Mouse (Mus musculus): ENCODE results near the gene Ncapg. TPM values are rescaled to one million over a fixed set of nuclear protein-coding genes. Genes with fewer than 3 reads are reported as not detected.

Gene Ncapg
- polyA plus RNA-seq, 1 experiment from 2014 or later = 47.8 TPM

DNA sequence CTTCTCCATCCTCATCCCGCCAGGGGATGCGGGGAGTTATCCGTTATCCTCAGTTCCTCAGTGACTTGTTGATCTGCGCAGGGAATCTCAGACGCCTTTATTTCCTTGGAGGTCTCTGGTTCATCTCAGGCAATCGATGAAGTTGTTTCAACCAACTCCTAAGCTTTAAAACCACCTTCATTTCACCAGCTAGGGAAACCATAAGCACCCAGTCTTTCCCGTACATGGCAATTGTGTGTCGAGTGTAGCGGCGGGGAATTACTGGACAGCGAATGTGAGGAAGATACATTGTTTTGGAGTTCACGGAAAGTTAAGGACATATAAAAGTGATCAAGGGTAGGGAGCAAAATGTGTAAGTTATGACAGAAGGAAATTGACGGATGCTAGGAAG, 556 bp downstream of the Ncapg start:
- WGBS = under 1% methylated on average over 13 of the region's 13 CpGs
- peak overlapping the region; percentile 91 for H3K27ac ChIP-seq
- peak overlapping the region; percentile 81 for H3K4me3 ChIP-seq
- no peaks in the 10 kb centered on the region for H3K9me3 ChIP-seq
- H3K36me3 ChIP-seq = peaks cover 12% of the 10 kb centered on the region
- peaks cover 3% of the 10 kb centered on the region; the same call in 1 of the 2 replicates for H3K4me1 ChIP-seq
- no peaks in the 10 kb centered on the region for H3K27me3 ChIP-seq (ENCODE audit: insufficient read depth, poor library complexity, severe bottlenecking)
- no peak for DNase-seq (ENCODE audit: low spot score)

- no peak for DNase-seq (ENCODE audit: low spot score)
- WGBS = 58% methylated on average over 5 of the region's 5 CpGs
- Histone ChIP-seq H3K9me3 (no peaks in the 10 kb centered on the region), H3K4me3 (peak overlapping the region; percentile 81), H3K36me3 (peaks cover 16% of the 10 kb centered on the region), H3K4me1 (peaks cover 3% of the 10 kb centered on the region; the same call in 1 of the 2 replicates), H3K27ac (no peak overlapping the region), H3K27me3 (ENCODE audit: insufficient read depth, poor library complexity, severe bottlenecking) (no peaks in the 10 kb centered on the region)
Measured at GRCm38 (mm10) chr5:45670894-45671494, 1.3 kb downstream of the Ncapg start.

DNA sequence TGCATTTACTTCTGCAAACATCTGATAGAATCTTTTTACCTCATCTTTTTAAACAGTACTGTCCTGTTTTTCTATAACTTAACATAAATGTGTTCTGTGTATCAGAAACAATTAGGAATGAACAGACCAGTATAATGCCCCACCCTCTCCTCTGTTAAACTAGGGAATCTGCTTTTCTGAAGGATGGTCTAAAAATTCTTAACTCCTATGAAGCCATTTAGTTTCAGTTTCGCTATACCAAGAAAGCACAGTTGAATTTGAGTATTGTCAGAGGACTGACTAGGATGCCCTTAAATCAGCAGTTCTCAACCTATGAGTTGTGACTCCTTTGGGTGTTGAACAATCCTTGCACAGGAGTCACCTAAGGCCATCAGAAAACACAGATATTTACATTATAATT, 5.3 kb downstream of the Ncapg start:
- no peak for DNase-seq (ENCODE audit: low spot score)
- no peaks in the 10 kb centered on the region for H3K4me1 ChIP-seq
- no peaks in the 10 kb centered on the region for H3K9me3 ChIP-seq
- H3K4me3 ChIP-seq = no peak overlapping the region
- H3K36me3 ChIP-seq = peaks cover 31% of the 10 kb centered on the region
- WGBS = 88% methylated on average over 1 of the region's 1 CpGs
- no peak overlapping the region for H3K27ac ChIP-seq
- H3K27me3 ChIP-seq (ENCODE audit: insufficient read depth, poor library complexity, severe bottlenecking) = no peaks in the 10 kb centered on the region

DNA sequence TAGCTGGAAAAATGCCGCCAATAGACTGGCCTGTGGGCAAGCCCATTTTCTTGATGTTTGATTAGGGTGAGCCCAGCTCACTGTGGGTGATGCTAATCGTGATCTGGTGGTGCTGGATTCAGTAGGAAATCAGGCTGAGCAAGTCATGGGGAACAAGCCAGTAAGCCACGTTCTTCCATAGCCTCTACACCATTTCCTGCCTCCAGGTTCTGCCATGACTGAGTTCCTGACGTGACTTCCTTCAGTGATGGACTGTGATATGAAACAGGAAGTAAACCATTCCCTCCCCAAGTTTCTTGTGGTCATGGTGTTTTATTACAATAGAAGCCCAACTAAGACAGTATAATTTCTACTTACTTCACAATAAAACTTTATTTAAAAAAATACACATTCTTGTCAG, 7.9 kb downstream of the Ncapg start:
- Histone ChIP-seq H3K9me3 (no peaks in the 10 kb centered on the region), H3K4me3 (no peak overlapping the region), H3K27ac (no peak overlapping the region), H3K4me1 (no peaks in the 10 kb centered on the region), H3K36me3 (peaks cover 45% of the 10 kb centered on the region), H3K27me3 (ENCODE audit: insufficient read depth, poor library complexity, severe bottlenecking) (no peaks in the 10 kb centered on the region)
- no peak for DNase-seq (ENCODE audit: low spot score)
- WGBS = 76% methylated on average over 4 of the region's 4 CpGs

- Histone ChIP-seq H3K27ac (no peak overlapping the region), H3K36me3 (peaks cover 54% of the 10 kb centered on the region), H3K4me3 (no peak overlapping the region), H3K27me3 (ENCODE audit: insufficient read depth, poor library complexity, severe bottlenecking) (no peaks in the 10 kb centered on the region), H3K9me3 (no peaks in the 10 kb centered on the region), H3K4me1 (no peaks in the 10 kb centered on the region)
- DNase-seq (ENCODE audit: low spot score) = no peak
Measured at GRCm38 (mm10) chr5:45679955-45680354, 10.2 kb downstream of the Ncapg start.

GRCm38 (mm10) chr5:45683388-45683787, 13.7 kb downstream of the Ncapg start:
- H3K4me3 ChIP-seq = no peak overlapping the region
- WGBS = 91% methylated on average over 1 of the region's 1 CpGs
- H3K4me1 ChIP-seq = no peaks in the 10 kb centered on the region
- no peak for DNase-seq (ENCODE audit: low spot score)
- H3K27ac ChIP-seq = no peak overlapping the region
- H3K36me3 ChIP-seq = peaks cover 38% of the 10 kb centered on the region
- H3K27me3 ChIP-seq (ENCODE audit: insufficient read depth, poor library complexity, severe bottlenecking) = no peaks in the 10 kb centered on the region
- H3K9me3 ChIP-seq = no peaks in the 10 kb centered on the region

- no peaks in the 10 kb centered on the region for H3K27me3 ChIP-seq (ENCODE audit: insufficient read depth, poor library complexity, severe bottlenecking)
- no peaks in the 10 kb centered on the region for H3K9me3 ChIP-seq
- DNase-seq (ENCODE audit: low spot score) = no peak
- no peak overlapping the region for H3K4me3 ChIP-seq
- H3K4me1 ChIP-seq = no peaks in the 10 kb centered on the region
- no peak overlapping the region for H3K27ac ChIP-seq
- H3K36me3 ChIP-seq = peaks cover 49% of the 10 kb centered on the region
- WGBS = 98% methylated on average over 2 of the region's 2 CpGs
Measured at GRCm38 (mm10) chr5:45685243-45685642, 15.5 kb downstream of the Ncapg start.

- no peak for DNase-seq (ENCODE audit: low spot score)
- Histone ChIP-seq H3K9me3 (no peaks in the 10 kb centered on the region), H3K36me3 (peaks cover 41% of the 10 kb centered on the region), H3K27me3 (ENCODE audit: insufficient read depth, poor library complexity, severe bottlenecking) (no peaks in the 10 kb centered on the region), H3K4me3 (no peak overlapping the region), H3K27ac (no peak overlapping the region), H3K4me1 (no peaks in the 10 kb centered on the region)
- WGBS = 96% methylated on average over 3 of the region's 3 CpGs
Measured at GRCm38 (mm10) chr5:45686223-45686622, 16.5 kb downstream of the Ncapg start.

DNA sequence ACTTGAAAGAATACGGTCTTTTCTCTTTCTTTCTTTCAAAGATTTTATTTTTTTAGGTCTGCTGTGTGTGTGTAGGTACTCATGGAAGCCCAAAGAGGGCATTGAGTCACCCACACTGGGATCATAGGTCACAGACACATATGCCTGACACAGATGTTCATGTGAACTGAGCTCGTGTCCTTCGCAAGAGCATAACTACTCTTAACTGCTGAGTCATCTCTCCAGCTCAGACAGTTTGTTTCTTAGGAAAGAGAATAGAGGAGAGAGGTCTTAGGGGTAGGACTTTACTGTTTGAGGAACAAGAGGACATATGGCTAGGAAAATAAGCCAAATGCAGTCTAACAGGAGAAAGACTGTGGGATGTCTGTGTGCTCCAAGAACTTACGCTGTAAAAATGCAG, 19.4 kb downstream of the Ncapg start:
- no peaks in the 10 kb centered on the region for H3K9me3 ChIP-seq
- H3K4me1 ChIP-seq = no peaks in the 10 kb centered on the region
- no peak for DNase-seq (ENCODE audit: low spot score)
- WGBS = 92% methylated on average over 4 of the region's 4 CpGs
- peaks cover 27% of the 10 kb centered on the region for H3K36me3 ChIP-seq
- no peak overlapping the region for H3K4me3 ChIP-seq
- no peak overlapping the region for H3K27ac ChIP-seq
- H3K27me3 ChIP-seq (ENCODE audit: insufficient read depth, poor library complexity, severe bottlenecking) = no peaks in the 10 kb centered on the region

DNA sequence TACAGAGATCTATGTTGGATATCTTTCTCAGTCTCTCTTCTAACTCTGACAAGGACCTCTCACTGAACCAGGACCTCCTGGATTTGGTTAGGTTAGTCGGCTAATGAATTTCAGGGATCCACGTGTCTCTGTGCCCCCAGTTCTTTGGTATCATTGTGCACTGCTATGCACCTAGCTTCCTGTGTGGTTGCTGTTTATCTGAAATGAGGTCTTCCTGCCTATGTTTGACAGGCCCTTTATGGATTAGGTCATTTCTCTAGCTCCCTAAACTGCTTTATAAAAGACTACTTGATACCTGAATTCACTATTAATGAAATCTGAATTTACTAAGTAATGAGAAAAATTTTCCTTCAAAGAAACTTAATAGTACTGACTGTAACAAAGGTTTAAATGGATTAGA, 21.1 kb downstream of the Ncapg start:
- 83% methylated on average over 2 of the region's 2 CpGs for WGBS
- no peaks in the 10 kb centered on the region for H3K27me3 ChIP-seq (ENCODE audit: insufficient read depth, poor library complexity, severe bottlenecking)
- no peak for DNase-seq (ENCODE audit: low spot score)
- H3K4me1 ChIP-seq = no peaks in the 10 kb centered on the region
- no peak overlapping the region for H3K4me3 ChIP-seq
- no peak overlapping the region for H3K27ac ChIP-seq
- no peaks in the 10 kb centered on the region for H3K9me3 ChIP-seq
- H3K36me3 ChIP-seq = peaks cover 15% of the 10 kb centered on the region

DNA sequence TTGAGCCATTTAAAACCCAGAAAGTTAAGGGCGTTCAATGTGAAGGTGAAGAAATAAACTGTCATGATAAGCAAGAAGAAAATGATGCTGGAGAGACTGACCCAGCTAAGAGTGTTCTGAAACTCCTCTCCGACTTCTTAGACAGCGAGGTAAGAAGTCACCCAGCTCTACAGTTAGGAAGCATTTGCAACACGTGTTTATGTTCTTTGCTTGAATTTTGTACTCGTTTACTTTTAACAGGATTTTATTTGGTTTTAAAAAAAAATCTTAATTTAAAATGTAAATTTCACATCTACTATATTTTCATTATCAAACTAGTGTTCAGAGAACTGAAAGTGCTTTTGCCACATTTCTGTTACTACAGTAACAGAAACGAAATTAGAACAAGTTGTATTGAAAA, 22.0 kb downstream of the Ncapg start:
- H3K4me3 ChIP-seq = no peak overlapping the region
- WGBS = 86% methylated on average over 6 of the region's 6 CpGs
- no peaks in the 10 kb centered on the region for H3K9me3 ChIP-seq
- no peaks in the 10 kb centered on the region for H3K4me1 ChIP-seq
- peaks cover 21% of the 10 kb centered on the region for H3K36me3 ChIP-seq
- no peak for DNase-seq (ENCODE audit: low spot score)
- no peaks in the 10 kb centered on the region for H3K27me3 ChIP-seq (ENCODE audit: insufficient read depth, poor library complexity, severe bottlenecking)
- no peak overlapping the region for H3K27ac ChIP-seq

- peaks cover 14% of the 10 kb centered on the region for H3K36me3 ChIP-seq
- WGBS = 90% methylated on average over 2 of the region's 2 CpGs
- H3K9me3 ChIP-seq = no peaks in the 10 kb centered on the region
- no peaks in the 10 kb centered on the region for H3K4me1 ChIP-seq
- no peak for DNase-seq (ENCODE audit: low spot score)
- H3K4me3 ChIP-seq = no peak overlapping the region
- H3K27me3 ChIP-seq (ENCODE audit: insufficient read depth, poor library complexity, severe bottlenecking) = no peaks in the 10 kb centered on the region
- no peak overlapping the region for H3K27ac ChIP-seq
Measured at GRCm38 (mm10) chr5:45706811-45707210, 37.1 kb downstream of the Ncapg start.

- peaks cover 14% of the 10 kb centered on the region for H3K36me3 ChIP-seq
- H3K4me3 ChIP-seq = no peak overlapping the region
- H3K27me3 ChIP-seq (ENCODE audit: insufficient read depth, poor library complexity, severe bottlenecking) = no peaks in the 10 kb centered on the region
- H3K27ac ChIP-seq = no peak overlapping the region
- no peak for DNase-seq (ENCODE audit: low spot score)
- 95% methylated on average over 2 of the region's 2 CpGs for WGBS
- H3K9me3 ChIP-seq = no peaks in the 10 kb centered on the region
- H3K4me1 ChIP-seq = no peaks in the 10 kb centered on the region
Measured at GRCm38 (mm10) chr5:45709653-45710052, 39.9 kb downstream of the Ncapg start.

GRCm38 (mm10) chr5:45718848-45719488, 49.2 kb downstream of the Ncapg start:
- Histone ChIP-seq H3K9me3 (no peaks in the 10 kb centered on the region), H3K27me3 (ENCODE audit: insufficient read depth, poor library complexity, severe bottlenecking) (no peaks in the 10 kb centered on the region), H3K27ac (no peak overlapping the region), H3K4me1 (no peaks in the 10 kb centered on the region), H3K36me3 (no peaks in the 10 kb centered on the region), H3K4me3 (no peak overlapping the region)
- 90% methylated on average over 6 of the region's 6 CpGs for WGBS
- DNase-seq (ENCODE audit: low spot score) = no peak
